Mouse (Mus musculus) midbrain, postnatal 0 days (tissue): ENCODE measurements around the gene Lcor. TPM values are rescaled to one million over a fixed set of nuclear protein-coding genes. Genes with fewer than 3 reads are reported as not detected.

Experiments
- ATAC-seq: fragments of 200-750 bp; cut with Nextera tagmentation; 2 replicates; pipeline ENCODE4 v1.8.0; 2017; ENCODE audit warnings: moderate number of reproducible peaks, mild to moderate bottlenecking, moderate TSS enrichment, moderate library complexity; ENCODE audit not compliant: low FRiP score
- DNase-seq: peaks from one replicate; pipeline ENCODE4 v3.0.0-alpha.2; 2015; ENCODE audit warnings: low spot score
- H3K27ac ChIP-seq: fragments of 300-500 bp; sonication (generic); 2 replicates; pipeline ENCODE4 v1.5.1; 2014; ENCODE audit warnings: low read depth, mild to moderate bottlenecking, low read length, mixed read lengths
- H3K27me3 ChIP-seq: fragments of 300-500 bp; sonication (generic); 2 replicates; pipeline ENCODE4 v1.6.1; 2014; ENCODE audit warnings: low read length, control low read depth, mixed read lengths; ENCODE audit not compliant: insufficient read depth
- H3K36me3 ChIP-seq: fragments of 300-500 bp; sonication (generic); 2 replicates; pipeline ENCODE4 v1.6.1; 2014; ENCODE audit warnings: low read length, control low read depth, mixed read lengths; ENCODE audit not compliant: insufficient read depth
- H3K4me1 ChIP-seq: fragments of 300-500 bp; sonication (generic); 2 replicates; pipeline ENCODE4 v1.6.1; 2014; ENCODE audit warnings: mild to moderate bottlenecking, control low read depth, antibody characterized with exemption, low read length, mixed read lengths; ENCODE audit not compliant: insufficient read depth
- H3K4me2 ChIP-seq: fragments of 300-500 bp; sonication (generic); 2 replicates; pipeline ENCODE4 v1.6.1; 2014; ENCODE audit warnings: low read depth, mild to moderate bottlenecking, low read length, mixed read lengths; ENCODE audit not compliant: poor library complexity, severe bottlenecking
- H3K4me3 ChIP-seq: fragments of 300-500 bp; sonication (generic); 2 replicates; pipeline ENCODE4 v1.5.1; 2014; ENCODE audit warnings: low read depth, mild to moderate bottlenecking, low read length, moderate library complexity
- H3K9ac ChIP-seq: fragments of 300-500 bp; sonication (generic); replicated peaks from 2 replicates; pipeline ENCODE4 v1.6.1; 2014; ENCODE audit warnings: mild to moderate bottlenecking, low read length, moderate library complexity, mixed read lengths; ENCODE audit not compliant: poor library complexity, severe bottlenecking
- H3K9me3 ChIP-seq: fragments of 300-500 bp; sonication (generic); 2 replicates; pipeline ENCODE4 v1.6.1; 2016; ENCODE audit warnings: low read length, control low read depth
- CTCF ChIP-seq: IDR thresholded peaks from 2 replicates; pipeline ENCODE4 v1.5.1; 2016; ENCODE audit warnings: antibody characterized with exemption, mild to moderate bottlenecking
- WGBS: fragments of 180-500 bp; shearing (Covaris S2); extraction: QIAGEN DNeasy Blood & Tissue Kit; methylation state at CpG from one replicate; pipeline ENCODE4 v1.1.7; 2014; 5-methylcytosine and 5-hydroxymethylcytosine counted together
- polyA plus RNA-seq: library from polyadenylated mRNA; unstranded; fragments of >200 nt; fragmentation: Nextera tagmentation; extraction: Ambion mirVana; gene quantifications from 2 replicates; pipeline ENCODE4 v1.2.1, GENCODE M21; 2015
- total RNA-seq: library from RNA; depleted of rRNA; stranded (reverse); fragments of >200 nt; gene quantifications from 2 replicates; pipeline ENCODE4 v1.2.3, GENCODE M21; 2014; rRNA removed

Gene Lcor
- total RNA-seq (15.9 and 22.4 TPM in 2 replicates), polyA plus RNA-seq (11.1 and 13.4 TPM in 2 replicates)

GRCm38 (mm10) chr19:41482190-41482908 is at the start of gene Lcor:
Gene Lcor (plus strand): TSS chr19:41482637.
- Histone ChIP-seq H3K36me3 (no peaks in the 10 kb centered on the region), H3K27ac (peak within 1 kb of the TSS; percentile 93), H3K4me2 (peak within 1 kb of the TSS; percentile 81), H3K27me3 (no peaks in the 10 kb centered on the region; the same call in 1 of the 2 replicates), H3K4me1 (no peaks in the 10 kb centered on the region), H3K4me3 (peak within 1 kb of the TSS; percentile 83), H3K9ac (peak within 1 kb of the TSS; percentile 78), H3K9me3 (no peaks in the 10 kb centered on the region)
- DNase-seq (peak; percentile 84), ATAC-seq (peak; percentile 92)
- under 1% methylated on average over 36 of the region's 92 CpGs for WGBS
- TF ChIP-seq CTCF = 0 out of 2 replicates have a peak, but pooled peaks have one; percentile 4

GRCm38 (mm10) chr19:41435366-41435765 is 47.1 kb upstream of the Lcor start:
- 93% methylated on average over 10 of the region's 10 CpGs for WGBS
- TF ChIP-seq CTCF = no peak
- no peak for DNase-seq
- Histone ChIP-seq H3K4me3 (no peak overlapping the region), H3K27me3 (no peaks in the 10 kb centered on the region), H3K27ac (no peak overlapping the region), H3K4me1 (no peaks in the 10 kb centered on the region), H3K9me3 (no peaks in the 10 kb centered on the region), H3K4me2 (no peak overlapping the region), H3K9ac (no peak overlapping the region), H3K36me3 (no peaks in the 10 kb centered on the region)
- ATAC-seq = no peak

- H3K9me3 ChIP-seq = no peaks in the 10 kb centered on the region
- H3K27me3 ChIP-seq = no peaks in the 10 kb centered on the region
- ATAC-seq = no peak
- no peak overlapping the region for H3K9ac ChIP-seq
- no peak overlapping the region for H3K4me2 ChIP-seq
- TF ChIP-seq CTCF = no peak
- 89% methylated on average over 9 of the region's 9 CpGs for WGBS
- H3K4me3 ChIP-seq = no peak overlapping the region
- H3K27ac ChIP-seq = no peak overlapping the region
- DNase-seq = no peak
- H3K4me1 ChIP-seq = no peaks in the 10 kb centered on the region
- H3K36me3 ChIP-seq = no peaks in the 10 kb centered on the region
These were observed 46.0 kb upstream of the Lcor start for GRCm38 (mm10) chr19:41436461-41436860.

- 89% methylated on average over 6 of the region's 6 CpGs for WGBS
- TF ChIP-seq CTCF = no peak
- H3K36me3 ChIP-seq = no peaks in the 10 kb centered on the region
- no peak for DNase-seq
- no peaks in the 10 kb centered on the region for H3K4me1 ChIP-seq
- no peaks in the 10 kb centered on the region for H3K27me3 ChIP-seq
- H3K27ac ChIP-seq = no peak overlapping the region
- H3K4me2 ChIP-seq = no peak overlapping the region
- H3K4me3 ChIP-seq = no peak overlapping the region
- no peaks in the 10 kb centered on the region for H3K9me3 ChIP-seq
- no peak overlapping the region for H3K9ac ChIP-seq
- no peak for ATAC-seq
These were observed 43.5 kb upstream of the Lcor start for GRCm38 (mm10) chr19:41438953-41439352.

GRCm38 (mm10) chr19:41441446-41441845 is 41.0 kb upstream of the Lcor start:
- TF ChIP-seq CTCF = no peak
- H3K4me2 ChIP-seq = no peak overlapping the region
- H3K27me3 ChIP-seq = no peaks in the 10 kb centered on the region
- DNase-seq (no peak), ATAC-seq (no peak)
- no peak overlapping the region for H3K9ac ChIP-seq
- no peak overlapping the region for H3K4me3 ChIP-seq
- no peak overlapping the region for H3K27ac ChIP-seq
- WGBS = 23% methylated on average over 3 of the region's 3 CpGs
- H3K4me1 ChIP-seq = no peaks in the 10 kb centered on the region
- no peaks in the 10 kb centered on the region for H3K36me3 ChIP-seq
- H3K9me3 ChIP-seq = no peaks in the 10 kb centered on the region

GRCm38 (mm10) chr19:41441911-41442607 is 40.4 kb upstream of the Lcor start:
- no peaks in the 10 kb centered on the region for H3K27me3 ChIP-seq
- DNase-seq (peak; percentile 5), ATAC-seq (no peak)
- no peaks in the 10 kb centered on the region for H3K4me1 ChIP-seq
- peak overlapping the region; percentile 29 for H3K4me3 ChIP-seq
- H3K9ac ChIP-seq = 0 out of 2 replicates have a peak overlapping the region, but pooled peaks have one; percentile 29
- H3K9me3 ChIP-seq = no peaks in the 10 kb centered on the region
- 16% methylated on average over 20 of the region's 20 CpGs for WGBS
- no peak for TF ChIP-seq CTCF
- H3K36me3 ChIP-seq = no peaks in the 10 kb centered on the region
- H3K27ac ChIP-seq = no peak overlapping the region
- H3K4me2 ChIP-seq = peak overlapping the region; percentile 59
